Mouse (Mus musculus) liver, postnatal 0 days (tissue): ENCODE measurements at regions not wholly inside any gene's neighbourhood (a gene's known extent, or its start where the extent isn't known, plus 50 kb on each side); places are given as distances from the start of the nearest gene placed in this dataset.

Source experiments
- CTCF ChIP-seq: sonication (generic); IDR thresholded peaks from 2 replicates; pipeline ENCODE4 v1.5.1; 2016; ENCODE audit warnings: antibody characterized with exemption, low read depth
- EP300 ChIP-seq: IDR thresholded peaks from 2 replicates; pipeline ENCODE4 v1.6.1; 2016; ENCODE audit warnings: antibody characterized with exemption, low read depth, mild to moderate bottlenecking

GRCm38 (mm10) chr15:96521125-96521455 is 60.4 kb upstream of the Scaf11 start:
- TF ChIP-seq CTCF, result no peak
- no peak for TF ChIP-seq EP300
